Mouse (Mus musculus) frontal cortex, postnatal 10 days (tissue): ENCODE measurements around the gene 4930469K13Rik.
"Not testable (repeated sequence)": the region's sequence is repeated elsewhere in the genome, so short reads cannot be mapped to it uniquely, and the experiment has no call there.

Experiments used
- DNase-seq, 2 experiments: peaks; one replicate each; pipeline ENCODE4 v3.0.0; 2022; ENCODE audit warnings: low spot score in 2 of 2, mixed read lengths in 1 of 2

The 4930469K13Rik gene

DNA sequence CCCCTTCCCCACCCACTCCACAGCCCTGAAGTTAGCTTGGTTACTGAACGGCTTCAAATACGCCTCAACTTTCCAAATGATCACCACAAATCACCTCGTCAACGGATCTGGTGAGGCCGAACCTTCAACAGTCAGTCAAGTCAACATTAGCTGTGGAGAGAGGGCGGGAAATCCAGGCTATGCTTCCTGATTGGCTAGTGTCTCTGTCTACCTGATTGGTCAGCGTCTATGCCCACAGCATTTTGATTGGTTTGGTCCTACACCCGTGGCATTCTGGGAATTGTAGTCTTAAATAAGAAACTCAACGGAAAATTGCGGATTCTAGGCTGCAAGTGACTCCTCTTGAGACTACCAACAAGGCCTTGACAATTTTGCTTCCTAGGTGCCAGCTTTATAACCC lies at the start of gene 4930469K13Rik:
TSS of gene 4930469K13Rik (minus strand) at position 133 of the 400 bp plus-strand sequence.
- DNase-seq: no peak

DNA sequence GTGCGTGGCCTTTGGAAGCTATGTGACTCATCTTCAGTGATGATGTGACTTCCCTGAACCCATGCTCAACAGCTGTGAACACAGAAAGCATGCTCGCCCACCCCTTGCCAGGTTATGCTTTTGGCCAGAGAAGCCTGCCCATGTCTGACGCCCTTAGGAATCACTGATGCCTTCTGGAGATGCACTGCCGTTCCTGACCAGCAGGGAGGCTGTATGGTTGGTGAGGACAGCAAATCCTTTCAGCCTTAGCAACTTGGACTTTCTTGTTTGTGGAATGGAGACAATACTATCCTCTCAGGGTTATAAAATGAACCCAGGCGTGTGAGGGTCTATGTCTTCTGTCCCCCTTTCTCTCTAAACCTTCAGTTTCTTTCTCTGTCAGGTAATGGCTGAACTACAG lies 48.6 kb upstream of the 4930469K13Rik start:
- DNase-seq: no peak

DNA sequence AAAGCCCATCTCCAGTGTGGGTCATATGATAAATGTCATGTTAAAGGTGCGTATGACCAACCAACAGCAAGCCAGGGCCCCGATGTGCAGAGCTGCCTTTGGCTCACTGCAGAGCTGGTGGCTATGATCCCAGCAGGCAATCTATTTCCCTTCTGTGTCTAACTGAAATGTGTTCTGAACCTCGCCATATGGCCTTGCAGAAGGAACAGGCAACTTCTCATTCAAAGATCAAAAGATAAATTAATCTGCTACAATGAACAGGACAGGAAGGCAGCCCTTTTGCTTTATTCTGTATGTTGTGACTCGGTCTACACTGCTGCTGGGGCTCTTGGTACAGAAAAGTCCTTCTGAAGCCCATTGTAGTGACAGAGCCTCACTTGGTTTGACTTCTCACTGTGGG lies 46.1 kb upstream of the 4930469K13Rik start:
- DNase-seq: no peak

DNA sequence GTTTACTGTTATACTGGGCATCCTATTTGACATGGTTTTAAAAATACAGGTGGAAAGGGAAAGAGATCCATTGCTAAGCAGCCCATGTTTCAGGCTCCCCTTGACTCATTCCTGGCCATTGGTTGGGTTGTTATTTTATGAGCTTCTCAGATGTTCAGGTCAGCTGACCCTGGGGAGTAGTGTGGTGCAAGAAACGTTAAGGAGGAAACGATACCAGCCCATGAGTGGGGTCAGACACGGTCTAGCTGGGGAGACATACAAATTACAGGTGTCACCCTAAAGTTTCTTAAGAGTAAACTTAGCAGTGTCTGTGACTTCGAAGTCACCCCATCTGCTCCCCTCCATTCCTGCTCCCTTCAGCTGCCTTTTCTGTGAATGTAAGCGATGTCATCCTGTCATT lies 45.6 kb upstream of the 4930469K13Rik start:
- DNase-seq: no peak

DNA sequence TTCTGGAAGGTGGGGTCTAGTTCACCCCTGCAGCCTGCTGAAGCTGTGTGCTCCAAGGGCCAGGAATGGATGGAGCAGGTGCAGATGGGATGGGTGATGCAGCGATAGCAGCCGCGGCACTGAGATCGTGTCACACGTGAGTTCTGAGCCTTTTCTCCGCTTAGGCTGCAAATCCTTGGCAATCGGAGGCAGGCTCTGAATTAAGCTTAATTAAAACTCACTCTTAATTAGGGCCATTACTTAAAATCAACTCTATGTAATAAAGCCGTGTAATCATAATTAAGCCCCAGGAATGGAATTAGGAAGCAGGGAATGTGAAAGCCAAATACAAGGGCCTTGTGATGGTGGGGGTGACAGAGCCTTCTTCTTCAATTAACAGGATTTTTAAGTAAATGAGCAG lies 40.9 kb upstream of the 4930469K13Rik start:
- no peak for DNase-seq

DNA sequence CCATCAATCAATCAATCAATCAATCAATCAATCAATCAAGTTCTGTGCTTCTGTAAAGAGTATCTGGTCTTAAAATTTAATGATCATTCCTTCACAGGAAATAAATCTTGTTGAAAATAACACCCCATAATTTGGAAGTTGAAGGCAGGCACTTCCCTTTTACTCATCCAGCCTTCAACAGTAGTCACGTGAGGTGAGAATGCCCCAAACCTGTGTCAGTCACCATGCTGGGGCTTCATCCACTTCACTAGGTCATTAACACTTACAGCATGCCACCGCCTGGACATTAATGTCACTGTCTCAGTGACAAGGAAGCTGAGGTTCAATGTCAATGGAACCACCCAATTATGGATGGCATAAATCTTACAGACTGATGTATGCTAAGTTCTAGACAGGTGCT lies 30.1 kb upstream of the 4930469K13Rik start:
- no peak for DNase-seq

DNA sequence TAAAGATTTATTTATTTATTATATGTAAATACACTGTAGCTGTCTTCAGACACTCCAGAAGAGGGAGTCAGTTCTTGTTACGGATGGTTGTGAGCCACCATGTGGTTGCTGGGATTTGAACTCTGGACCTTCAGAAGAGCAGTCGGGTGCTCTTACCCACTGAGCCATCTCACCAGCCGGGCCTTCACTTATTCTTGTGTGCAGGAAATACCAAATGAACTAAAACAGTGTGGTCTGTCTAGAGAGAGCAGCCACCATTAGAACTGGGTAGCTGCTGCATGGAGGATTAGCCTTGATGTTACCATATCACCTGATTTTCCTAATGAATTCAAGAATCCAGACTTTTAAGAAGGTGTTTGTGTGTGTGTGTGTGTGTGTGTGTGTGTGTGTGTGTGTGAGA lies 27.4 kb upstream of the 4930469K13Rik start:
- not testable (repeated sequence) for DNase-seq

DNA sequence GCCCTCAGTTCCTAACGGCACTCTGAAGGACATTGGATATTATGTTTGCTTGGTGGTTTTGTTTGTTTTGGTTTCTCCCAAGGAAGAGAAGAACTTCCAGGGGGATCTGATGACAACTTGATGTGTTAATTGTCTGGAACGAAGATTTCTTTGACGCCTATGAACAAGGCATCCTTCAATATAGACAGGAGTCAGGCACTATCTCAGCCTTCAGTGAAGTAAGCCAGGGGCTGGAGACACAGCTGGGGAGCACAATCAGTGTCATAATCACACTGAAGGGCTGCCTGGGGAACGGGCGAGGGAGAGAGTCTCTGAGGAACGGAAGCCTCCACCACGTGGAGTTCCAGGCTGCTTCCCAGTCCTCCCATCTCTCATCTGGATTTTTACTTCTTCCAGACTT lies 26.5 kb upstream of the 4930469K13Rik start:
- no peak for DNase-seq

DNA sequence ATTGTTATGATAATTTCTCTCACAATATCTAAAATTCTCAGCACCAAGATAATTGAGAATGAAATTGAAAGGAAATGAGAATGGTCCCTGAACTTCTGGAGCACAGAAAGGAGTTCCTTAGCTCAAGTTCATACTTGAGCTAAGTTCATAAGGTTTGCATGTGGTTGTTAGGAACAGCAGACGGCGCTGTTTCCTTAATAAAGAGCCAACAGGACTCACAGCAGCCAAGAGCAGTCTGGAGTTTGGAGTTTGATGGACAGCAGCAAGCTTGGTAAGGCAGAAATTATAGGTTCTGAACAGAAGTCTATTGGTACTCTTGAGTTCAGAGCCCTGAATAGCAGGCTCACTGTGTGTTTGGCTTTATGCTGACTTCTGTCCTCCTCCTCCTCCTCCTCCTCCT lies 24.8 kb upstream of the 4930469K13Rik start:
- peak in 1 of 2 experiments; percentile 24 for DNase-seq

DNA sequence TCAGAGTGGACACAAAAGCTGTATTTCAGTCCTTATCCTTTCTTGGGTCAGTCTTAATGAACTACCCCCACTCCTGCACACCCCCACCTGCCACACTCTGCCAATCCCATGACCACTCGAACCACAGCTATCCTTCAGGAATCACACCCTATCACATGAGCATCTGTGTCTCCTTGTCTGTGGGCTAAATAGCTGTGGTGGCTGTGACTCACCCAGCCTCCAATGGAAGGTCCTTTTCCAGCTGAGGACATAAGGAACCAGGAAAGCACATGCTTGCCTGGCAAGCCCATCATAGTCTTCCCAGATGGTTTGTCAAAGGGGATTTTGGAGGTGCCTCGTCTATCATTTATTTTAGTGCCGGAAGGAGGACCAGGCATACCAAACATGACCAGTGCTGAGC lies 20.0 kb upstream of the 4930469K13Rik start:
- DNase-seq: no peak

DNA sequence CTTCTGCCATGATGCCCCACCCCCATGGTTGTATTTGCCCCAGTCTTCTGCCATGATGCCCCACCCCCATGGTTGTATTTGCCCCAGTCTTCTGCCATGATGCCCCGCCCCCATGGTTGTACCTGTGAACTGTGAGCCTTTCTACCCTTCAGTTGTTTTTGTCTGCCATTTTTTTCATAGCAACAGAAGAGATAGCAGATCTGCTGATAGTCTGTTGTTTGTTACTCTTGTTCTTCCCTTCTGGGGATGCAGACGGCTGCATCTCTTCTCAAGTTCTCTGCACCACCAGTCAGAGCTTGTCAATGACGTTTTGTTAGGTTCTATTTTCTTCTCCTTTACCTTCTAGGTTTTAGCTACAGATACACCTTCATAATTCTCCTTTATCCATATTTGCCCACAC lies 19.2 kb upstream of the 4930469K13Rik start:
- no peak for DNase-seq

DNA sequence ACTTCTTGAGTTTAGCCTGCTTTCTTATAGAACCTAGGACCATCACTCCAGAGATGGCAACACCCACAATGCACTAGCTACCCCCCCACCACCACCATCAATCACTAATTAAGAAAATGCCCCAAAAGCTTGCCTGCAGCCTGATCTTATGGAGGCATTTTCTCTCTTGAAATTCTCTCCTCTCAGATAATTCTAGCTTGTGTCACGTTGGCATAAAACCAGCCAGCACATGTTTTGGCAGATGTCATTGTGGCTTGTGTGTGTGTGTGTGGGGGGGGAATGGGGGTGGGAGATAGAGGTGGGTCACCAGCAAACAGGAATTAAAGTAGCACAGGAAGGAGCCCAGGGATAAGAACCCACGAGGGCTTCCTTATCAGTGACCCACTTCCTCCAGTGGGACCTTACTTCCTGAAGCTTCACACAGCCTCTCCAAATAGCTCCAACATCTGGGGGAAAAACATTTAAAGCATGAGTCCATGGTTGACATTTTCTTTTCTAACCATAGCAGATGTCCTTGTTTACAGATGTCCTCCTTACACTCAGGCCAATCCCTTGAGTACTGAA lies 18.3 kb upstream of the 4930469K13Rik start:
- no peak for DNase-seq

DNA sequence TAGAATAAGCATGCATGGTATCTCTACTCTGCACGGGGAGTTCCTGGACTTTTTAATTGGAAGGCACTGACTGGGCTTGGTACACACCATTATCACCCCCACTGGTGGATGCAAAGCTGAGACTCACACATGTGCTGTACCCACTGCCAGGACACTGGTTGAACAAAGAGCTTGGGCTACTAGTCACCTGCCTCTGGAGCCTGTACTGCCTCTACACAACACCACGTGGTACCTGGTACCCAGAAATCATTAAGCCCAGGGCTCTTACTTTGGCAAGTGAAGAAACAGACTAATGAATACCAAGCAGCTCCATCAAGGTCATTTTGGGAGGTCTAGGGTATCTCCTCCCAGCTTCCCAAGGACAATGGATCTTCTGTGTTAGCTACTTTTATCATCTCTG lies 15.4 kb upstream of the 4930469K13Rik start:
- no peak for DNase-seq

DNA sequence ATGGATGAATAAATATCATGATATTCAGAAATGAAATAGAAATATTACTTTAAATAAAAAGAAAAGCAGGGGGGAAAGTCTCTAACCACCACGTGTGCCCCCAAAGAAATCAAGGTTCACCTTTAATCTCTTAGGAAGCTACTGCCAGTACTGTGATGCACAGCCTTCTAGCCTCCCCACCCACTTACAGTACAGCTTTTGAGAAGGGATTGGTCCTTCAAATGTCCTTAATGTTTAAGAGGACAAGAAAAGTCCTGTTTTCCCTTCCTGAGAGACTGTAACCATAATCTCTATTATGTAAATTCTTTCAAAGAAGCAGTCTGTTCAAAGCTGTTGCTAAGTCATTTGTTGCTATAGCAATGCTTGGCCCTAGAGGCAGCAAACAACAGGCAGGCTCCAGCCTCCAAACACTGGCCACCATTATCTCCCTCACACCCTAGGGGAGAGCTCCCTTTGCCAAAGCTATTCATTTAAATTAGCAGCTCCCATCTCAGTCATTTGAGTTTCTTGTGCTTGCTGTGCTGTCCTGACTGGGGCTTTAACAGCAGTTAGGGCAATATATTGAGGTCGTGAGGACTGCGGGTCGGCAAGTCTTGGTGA lies 14.5 kb upstream of the 4930469K13Rik start:
- DNase-seq: peak; percentile 20 to 23

DNA sequence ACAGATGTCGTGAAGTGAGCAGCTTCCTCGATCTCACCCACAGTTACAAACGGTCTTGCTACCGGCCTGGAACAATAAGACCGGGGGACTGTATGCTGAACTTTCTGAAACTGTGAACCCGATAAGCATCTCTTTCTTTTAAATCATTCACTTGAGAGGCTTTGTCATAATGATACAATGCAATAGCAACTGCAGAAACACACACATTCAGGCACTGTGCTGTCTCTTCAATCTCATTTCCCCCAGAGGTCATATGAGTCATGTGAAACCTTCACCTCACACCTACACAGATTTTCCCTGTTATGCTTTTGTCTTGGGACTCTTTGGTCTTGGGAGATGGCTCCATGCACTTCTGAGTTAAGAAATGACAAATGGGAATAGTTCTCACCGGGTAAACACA lies 13.6 kb upstream of the 4930469K13Rik start:
- DNase-seq: no peak

DNA sequence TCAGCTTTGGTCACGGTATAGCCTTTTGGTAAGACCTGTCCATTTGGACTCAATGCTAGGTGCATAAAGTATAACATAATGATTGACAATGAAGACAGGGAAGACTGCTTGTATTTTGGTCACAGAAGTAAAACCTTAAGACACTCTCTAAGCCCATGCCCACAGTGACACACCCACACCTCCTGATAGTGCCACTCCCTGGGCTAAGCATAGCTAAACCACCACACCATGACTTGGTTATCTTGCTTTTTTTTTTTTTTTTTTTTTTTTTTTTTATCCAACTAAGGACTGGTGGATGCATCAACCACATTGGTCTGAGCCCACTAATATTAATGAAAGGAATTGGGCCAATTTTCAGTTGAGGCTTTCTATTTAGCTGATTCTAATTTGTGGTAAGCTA lies 10.9 kb upstream of the 4930469K13Rik start:
- DNase-seq: no peak

DNA sequence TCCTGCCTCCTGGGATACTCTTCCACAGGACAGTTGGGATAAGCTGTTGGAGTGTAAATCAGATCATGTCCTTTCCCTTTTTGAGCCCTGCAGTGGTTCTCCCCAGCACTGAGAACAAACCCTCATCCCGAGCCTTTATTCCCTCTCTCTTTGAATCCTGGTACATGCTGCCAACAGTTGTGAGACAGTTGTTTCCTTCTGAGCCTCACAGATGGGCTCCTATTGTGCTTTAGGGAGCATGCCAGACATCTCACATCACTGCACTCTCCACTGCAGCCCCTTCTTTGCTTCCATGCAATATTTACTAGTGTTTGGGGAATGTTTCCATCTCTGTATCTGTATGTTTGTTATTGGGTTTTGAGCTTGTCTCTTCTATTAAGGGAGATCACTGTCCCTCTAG lies 6.6 kb upstream of the 4930469K13Rik start:
- DNase-seq: no peak

DNA sequence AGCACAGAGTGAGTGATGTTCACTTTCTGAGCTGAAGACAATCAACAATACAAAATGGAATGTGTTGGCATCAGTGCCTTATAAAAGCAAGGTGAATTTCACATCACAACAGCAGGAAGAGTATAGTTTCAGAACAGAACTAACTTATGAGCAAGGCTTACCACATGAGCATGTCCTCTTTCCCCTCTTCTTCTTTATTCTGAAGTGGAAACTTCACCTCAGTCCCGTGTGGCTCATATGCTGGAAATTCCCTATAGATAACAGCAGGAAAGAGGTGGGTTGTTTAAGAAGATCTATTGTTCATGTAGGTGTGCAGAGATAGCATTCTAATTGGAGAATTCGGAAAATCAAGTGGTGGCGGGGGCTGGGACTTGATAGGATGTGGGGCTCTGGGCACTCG lies 3.5 kb upstream of the 4930469K13Rik start:
- no peak for DNase-seq

DNA sequence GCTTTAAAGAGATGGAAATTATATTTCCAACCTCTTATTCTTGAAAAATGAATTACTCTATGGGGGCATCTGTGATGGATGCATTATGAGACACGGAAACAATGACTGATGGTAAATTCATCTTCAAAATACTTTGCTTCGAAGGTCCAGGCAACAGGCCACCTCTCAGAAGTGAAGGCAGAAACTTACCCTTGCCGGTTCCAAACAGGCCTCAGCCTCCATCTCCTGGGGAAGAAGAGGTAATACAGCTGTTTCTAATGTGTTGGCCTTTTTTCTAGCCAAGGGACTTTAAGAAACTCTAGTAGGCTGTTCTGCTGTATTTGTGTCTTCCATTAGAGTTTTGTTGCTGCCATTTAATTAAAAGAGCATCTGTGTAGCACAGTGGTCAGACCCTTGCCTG lies 11.3 kb downstream of the 4930469K13Rik start:
- DNase-seq: no peak

DNA sequence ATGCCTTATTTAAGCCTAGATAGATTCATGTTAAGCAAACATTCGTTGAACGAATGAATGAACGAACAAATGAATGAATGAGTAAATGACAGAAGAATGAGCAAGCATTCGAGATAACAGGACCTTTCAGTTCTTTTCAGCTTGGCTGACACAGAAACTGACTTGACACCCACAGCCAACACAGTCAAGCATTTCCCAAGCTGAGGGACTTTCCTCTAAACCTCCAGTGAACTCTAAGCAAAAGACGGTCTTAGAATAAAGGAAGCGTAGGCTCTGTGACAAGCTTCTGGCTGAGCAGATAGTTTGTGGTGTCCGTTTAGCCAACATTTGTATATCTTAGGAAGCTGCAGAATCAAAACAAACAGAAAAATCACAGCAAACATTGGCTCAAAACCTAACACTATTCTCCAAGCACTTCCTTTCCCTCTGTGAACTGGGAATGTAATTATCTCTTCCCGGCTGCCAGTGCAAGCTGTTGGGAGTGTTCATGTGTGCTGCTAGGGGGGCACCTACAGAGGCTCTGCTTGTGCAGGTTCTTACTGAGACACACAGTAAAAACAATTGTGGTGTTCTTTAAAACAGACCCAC lies 12.1 kb downstream of the 4930469K13Rik start:
- no peak for DNase-seq

DNA sequence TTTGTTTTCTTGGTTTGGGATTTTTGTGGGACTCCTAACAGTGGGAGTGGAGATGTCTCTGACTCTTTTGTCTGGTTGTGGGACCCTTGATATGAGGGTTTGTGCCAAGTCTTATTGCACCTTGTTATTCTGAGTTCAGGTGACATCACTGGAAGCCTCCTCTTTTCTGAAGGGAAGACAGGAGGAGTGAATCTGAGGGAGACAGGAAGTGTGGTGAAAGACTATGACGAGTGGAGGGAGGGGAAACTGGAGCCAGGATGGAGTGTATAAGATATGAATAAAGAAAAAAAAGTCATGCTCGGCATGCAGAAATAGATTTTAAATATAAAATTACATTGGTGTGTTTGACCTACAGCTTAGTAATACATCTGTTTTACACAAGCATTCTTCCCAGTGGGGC lies 13.7 kb downstream of the 4930469K13Rik start:
- DNase-seq: no peak

DNA sequence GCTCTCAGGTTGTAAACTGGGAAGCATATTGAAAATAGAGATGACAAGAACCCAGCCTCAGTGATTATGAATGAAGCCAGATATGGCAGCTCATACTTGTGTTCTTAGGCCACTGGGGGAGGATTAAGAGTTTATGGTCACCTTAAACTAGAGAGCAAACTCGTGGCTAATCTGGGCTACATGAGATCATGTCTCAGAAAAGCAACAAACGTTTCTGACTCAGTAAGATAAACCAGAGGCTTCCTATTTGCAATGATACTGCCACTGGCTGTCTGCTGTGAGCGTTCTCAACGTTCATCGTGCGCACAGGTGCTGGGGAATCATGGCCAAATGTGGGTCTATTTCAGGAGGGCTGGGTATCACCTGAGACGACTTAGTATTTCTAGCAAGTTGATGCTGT lies 14.6 kb downstream of the 4930469K13Rik start:
- no peak for DNase-seq

DNA sequence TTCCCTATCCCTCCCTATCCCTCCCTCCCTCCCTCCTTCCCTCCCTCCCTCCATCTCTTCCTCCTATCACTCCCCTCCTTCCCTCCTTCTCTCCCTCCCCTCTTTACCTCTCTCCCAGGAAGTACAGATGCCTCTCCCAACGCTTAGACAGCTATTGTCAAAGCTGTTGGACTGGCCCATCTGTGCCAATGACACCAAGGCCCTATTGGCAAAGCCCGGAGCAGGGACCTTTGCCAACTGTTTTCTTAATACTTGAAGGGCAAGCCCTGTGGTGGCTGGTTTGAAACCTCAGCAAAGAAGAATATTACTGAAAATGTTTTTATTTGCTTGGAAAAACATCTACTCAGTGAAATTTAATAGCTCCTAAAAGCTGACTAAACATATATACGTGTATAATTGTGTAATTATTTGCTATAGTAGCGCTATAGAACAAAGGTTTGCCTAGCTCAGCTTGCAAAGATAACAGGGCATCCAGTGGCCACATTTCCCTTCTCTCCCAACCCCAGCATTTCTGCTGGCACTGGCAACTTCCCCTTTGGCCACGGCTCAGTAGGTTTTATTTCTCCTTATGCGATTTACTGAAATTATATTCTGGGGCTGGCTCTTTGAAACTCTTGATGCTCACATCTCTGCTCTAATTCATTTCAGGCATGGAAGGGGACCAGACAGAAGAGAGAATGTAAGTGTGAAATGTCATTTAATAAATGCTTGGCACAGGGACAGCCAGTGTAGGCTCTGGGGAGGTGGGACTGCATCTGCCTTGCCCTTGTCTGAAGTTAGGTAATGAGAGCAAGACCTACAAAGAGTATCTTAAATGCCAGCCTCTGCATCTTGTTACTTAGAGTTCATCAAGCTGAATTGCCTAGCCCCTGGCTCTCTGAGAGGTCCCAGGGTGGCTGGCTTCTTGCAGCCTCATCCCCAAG lies 18.6 kb downstream of the 4930469K13Rik start:
- DNase-seq: no peak
